Mouse (Mus musculus) limb, embryonic 14.5 days (tissue): Measurements from ENCODE around the gene Wfdc13. TPM values are rescaled to one million over a fixed set of nuclear protein-coding genes. Genes with fewer than 3 reads are reported as not detected.

Experiments used
- ATAC-seq: fragments of 200-750 bp; cut with Nextera tagmentation; 2 replicates; pipeline ENCODE4 v1.8.0; 2017; ENCODE audit warnings: low read depth, moderate number of reproducible peaks, moderate TSS enrichment; ENCODE audit not compliant: low FRiP score
- DNase-seq: peaks from one replicate; pipeline ENCODE4 v3.0.0-alpha.2; 2015; ENCODE audit warnings: low spot score
- H3K27ac ChIP-seq: fragments of 300-500 bp; sonication (generic); replicated peaks from 2 replicates; pipeline ENCODE4 v1.5.1; 2014; ENCODE audit warnings: low read depth, mild to moderate bottlenecking, low read length, moderate library complexity, mixed read lengths
- H3K27me3 ChIP-seq: fragments of 300-500 bp; sonication (generic); 2 replicates; pipeline ENCODE4 v1.6.1; 2014; ENCODE audit warnings: low read length, mixed read lengths; ENCODE audit not compliant: control insufficient read depth, insufficient read depth
- H3K36me3 ChIP-seq: fragments of 300-500 bp; sonication (generic); 2 replicates; pipeline ENCODE4 v1.6.1; 2014; ENCODE audit warnings: mild to moderate bottlenecking, low read length, moderate library complexity, mixed read lengths; ENCODE audit not compliant: control insufficient read depth, insufficient read depth
- H3K4me1 ChIP-seq: fragments of 300-500 bp; sonication (generic); 2 replicates; pipeline ENCODE4 v1.6.1; 2014; ENCODE audit warnings: antibody characterized with exemption, low read length, mixed read lengths; ENCODE audit not compliant: control insufficient read depth, insufficient read depth
- H3K4me2 ChIP-seq: fragments of 300-500 bp; sonication (generic); replicated peaks from 2 replicates; pipeline ENCODE4 v1.6.1; 2014; ENCODE audit warnings: low read depth, mild to moderate bottlenecking, low read length, moderate library complexity; ENCODE audit not compliant: severe bottlenecking
- H3K4me3 ChIP-seq: fragments of 300-500 bp; sonication (generic); replicated peaks from 2 replicates; pipeline ENCODE4 v1.5.1; 2014; ENCODE audit warnings: low read length
- H3K9ac ChIP-seq: fragments of 300-500 bp; sonication (generic); 2 replicates; pipeline ENCODE4 v1.6.1; 2014; ENCODE audit warnings: mild to moderate bottlenecking, low read depth, low read length, moderate library complexity; ENCODE audit not compliant: severe bottlenecking
- H3K9me3 ChIP-seq: fragments of 300-500 bp; sonication (generic); 2 replicates; pipeline ENCODE4 v1.6.1; 2016; ENCODE audit warnings: low read length; ENCODE audit not compliant: control insufficient read depth
- POLR2A ChIP-seq: fragments of 200-500 bp; IDR thresholded peaks from 2 replicates; pipeline ENCODE4 v1.8.0; 2012; ENCODE audit warnings: inconsistent platforms, mild to moderate bottlenecking, moderate library complexity, borderline replicate concordance; ENCODE audit not compliant: insufficient read depth, insufficient read length; ENCODE audit errors: extremely low read depth
- WGBS: fragments of 180-500 bp; shearing (Covaris S2); extraction: QIAGEN DNeasy Blood & Tissue Kit; methylation state at CpG from one replicate; pipeline ENCODE4 v1.1.7; 2014; 5-methylcytosine and 5-hydroxymethylcytosine counted together
- polyA plus RNA-seq, 2 experiments: library from polyadenylated mRNA; depleted of rRNA in 1 of 2; stranded (reverse) in 1 of 2; unstranded in 1 of 2; fragments of >200 nt; fragmentation: Nextera tagmentation in 1 of 2; extraction: Ambion mirVana in 1 of 2; gene quantifications; 2 replicates each; pipeline versions ENCODE4 v1.2.1 to v1.2.3; 2012 to 2014

The Wfdc13 gene
- polyA plus RNA-seq, 2 experiments: 0.08 to 0.18 TPM

- ATAC-seq (no peak), DNase-seq (peak; percentile 36)
- H3K36me3 ChIP-seq: no peaks in the 10 kb centered on the region
- H3K4me2 ChIP-seq: no peak within 1 kb of the TSS
- no peak for TF ChIP-seq POLR2A
- no peak within 1 kb of the TSS for H3K27ac ChIP-seq
- 18% methylated on average over 11 of the region's 11 CpGs for WGBS
- no peaks in the 10 kb centered on the region for H3K4me1 ChIP-seq
- H3K9ac ChIP-seq: no peak within 1 kb of the TSS
- no peak within 1 kb of the TSS for H3K4me3 ChIP-seq
- H3K27me3 ChIP-seq: no peaks in the 10 kb centered on the region
- H3K9me3 ChIP-seq: no peaks in the 10 kb centered on the region
These were observed 29.0 kb upstream of the Wfdc13 start, which contains the start of gene Wfdc10 for GRCm38 (mm10) chr2:164655858-164656257. Gene Wfdc10, plus strand, starts transcription at chr2:164656046.

GRCm38 (mm10) chr2:164656483-164656882 lies 28.4 kb upstream of the Wfdc13 start, which contains the start of gene Wfdc9:
Gene Wfdc9, minus strand, starts transcription at chr2:164656583.
- Histone ChIP-seq H3K4me3 (no peak within 1 kb of the TSS), H3K4me2 (no peak within 1 kb of the TSS), H3K27me3 (no peaks in the 10 kb centered on the region), H3K36me3 (no peaks in the 10 kb centered on the region), H3K27ac (no peak within 1 kb of the TSS), H3K4me1 (no peaks in the 10 kb centered on the region), H3K9me3 (no peaks in the 10 kb centered on the region), H3K9ac (no peak within 1 kb of the TSS)
- WGBS: 84% methylated on average over 9 of the region's 9 CpGs
- TF ChIP-seq POLR2A: no peak
- DNase-seq (no peak), ATAC-seq (no peak)

GRCm38 (mm10) chr2:164664851-164665250 lies 20.1 kb upstream of the Wfdc13 start:
- Histone ChIP-seq H3K4me2 (no peak overlapping the region), H3K36me3 (no peaks in the 10 kb centered on the region), H3K27me3 (no peaks in the 10 kb centered on the region), H3K27ac (no peak overlapping the region), H3K4me1 (no peaks in the 10 kb centered on the region), H3K4me3 (no peak overlapping the region), H3K9me3 (no peaks in the 10 kb centered on the region), H3K9ac (no peak overlapping the region)
- no peak for ATAC-seq
- TF ChIP-seq POLR2A: no peak
- DNase-seq: no peak
- 91% methylated on average over 7 of the region's 7 CpGs for WGBS

- Histone ChIP-seq H3K36me3 (no peaks in the 10 kb centered on the region), H3K27me3 (no peaks in the 10 kb centered on the region), H3K9me3 (no peaks in the 10 kb centered on the region), H3K4me1 (no peaks in the 10 kb centered on the region), H3K27ac (no peak overlapping the region), H3K4me3 (no peak overlapping the region), H3K4me2 (no peak overlapping the region), H3K9ac (no peak overlapping the region)
- no peak for TF ChIP-seq POLR2A
- WGBS: 85% methylated on average over 5 of the region's 5 CpGs
- no peak for ATAC-seq
- no peak for DNase-seq
These were observed 14.6 kb upstream of the Wfdc13 start for GRCm38 (mm10) chr2:164670261-164670660.

- no peaks in the 10 kb centered on the region for H3K4me1 ChIP-seq
- H3K9me3 ChIP-seq: no peaks in the 10 kb centered on the region
- H3K36me3 ChIP-seq: no peaks in the 10 kb centered on the region
- H3K4me3 ChIP-seq: no peak overlapping the region
- 12% methylated on average over 1 of the region's 1 CpGs for WGBS
- H3K4me2 ChIP-seq: no peak overlapping the region
- TF ChIP-seq POLR2A: no peak
- H3K27me3 ChIP-seq: no peaks in the 10 kb centered on the region
- ATAC-seq (no peak), DNase-seq (no peak)
- no peak overlapping the region for H3K27ac ChIP-seq
- no peak overlapping the region for H3K9ac ChIP-seq
These were observed 14.0 kb upstream of the Wfdc13 start for GRCm38 (mm10) chr2:164670938-164671337.

GRCm38 (mm10) chr2:164673987-164674386 lies 10.9 kb upstream of the Wfdc13 start, which contains the start of gene Wfdc11:
Gene Wfdc11, minus strand, starts transcription at chr2:164674087.
- no peak within 1 kb of the TSS for H3K27ac ChIP-seq
- H3K4me3 ChIP-seq: no peak within 1 kb of the TSS
- no peak within 1 kb of the TSS for H3K4me2 ChIP-seq
- H3K9ac ChIP-seq: no peak within 1 kb of the TSS
- H3K36me3 ChIP-seq: no peaks in the 10 kb centered on the region
- DNase-seq: no peak
- no peaks in the 10 kb centered on the region for H3K9me3 ChIP-seq
- 67% methylated on average over 7 of the region's 7 CpGs for WGBS
- no peaks in the 10 kb centered on the region for H3K4me1 ChIP-seq
- ATAC-seq: no peak
- TF ChIP-seq POLR2A: no peak
- H3K27me3 ChIP-seq: no peaks in the 10 kb centered on the region
